Comparison of ENCODE assay signal across 8 mouse cellular contexts in genomic region chr9:72530237-72530636, GRCm38 (mm10). TPM values are rescaled to one million over a fixed set of nuclear protein-coding genes. Genes with fewer than 3 reads are reported as not detected.
DNase-seq lines count a peak whose midpoint lies in the region; ATAC-seq lines count a peak whose summit lies in the region.

No protein-coding gene starts in this region.

- no peaks in the 10 kb centered on the region for H3K36me3 ChIP-seq in embryonic facial prominence, embryonic 14.5 days (ENCODE audit: control insufficient read depth, insufficient read depth, low read length)
- H3K36me3 ChIP-seq in liver, embryonic 12.5 days: no peaks in the 10 kb centered on the region
- H3K36me3 ChIP-seq in stomach, embryonic 15.5 days: no peaks in the 10 kb centered on the region

- H3K27ac ChIP-seq in embryonic facial prominence, embryonic 14.5 days (replicated peaks; ENCODE audit: low read depth, low read length): peak overlapping the region; percentile 99
- H3K27ac ChIP-seq in liver, embryonic 12.5 days: 0 out of 2 replicates have a peak overlapping the region, but pooled peaks have one; percentile 10
- peak overlapping the region; percentile 99; the same call in 1 of the 2 replicates for H3K27ac ChIP-seq in stomach, embryonic 15.5 days

- WGBS in embryonic facial prominence, embryonic 14.5 days: under 1% methylated on average over 12 of the region's 12 CpGs
- 1% methylated on average over 12 of the region's 12 CpGs for WGBS in liver, embryonic 12.5 days (ENCODE audit: insufficient replicate concordance)
- 1% methylated on average over 12 of the region's 12 CpGs for WGBS in stomach, embryonic 15.5 days

- H3K4me3 ChIP-seq in embryonic facial prominence, embryonic 14.5 days (ENCODE audit: low read depth, low read length): no peak overlapping the region
- H3K4me3 ChIP-seq in liver, embryonic 12.5 days: no peak overlapping the region
- H3K4me3 ChIP-seq in stomach, embryonic 15.5 days (replicated peaks): no peak overlapping the region

- H3K9ac ChIP-seq in embryonic facial prominence, embryonic 14.5 days (ENCODE audit: low read depth, low read length): no peak overlapping the region
- H3K9ac ChIP-seq in liver, embryonic 12.5 days: no peak overlapping the region
- no peak overlapping the region for H3K9ac ChIP-seq in stomach, embryonic 15.5 days

- peaks cover 15% of the 10 kb centered on the region for H3K4me1 ChIP-seq in embryonic facial prominence, embryonic 14.5 days (ENCODE audit: control insufficient read depth, insufficient read depth, low read length)
- H3K4me1 ChIP-seq in liver, embryonic 12.5 days: peaks cover 34% of the 10 kb centered on the region
- peaks cover 14% of the 10 kb centered on the region for H3K4me1 ChIP-seq in stomach, embryonic 15.5 days

- DNase-seq in CD4-positive helper T cell, adult 2 months (ENCODE audit: low read depth, low spot score): peak; percentile 95
- peak; percentile 60 to 79 for DNase-seq in adrenal gland, postnatal 4 days (ENCODE audit: low spot score in 2 of 2)
- DNase-seq in embryonic facial prominence, embryonic 14.5 days (ENCODE audit: low spot score): peak; percentile 95
- DNase-seq in heart, adult 9 months (ENCODE audit: low spot score in 2 of 2): peak; percentile 69 to 82
- DNase-seq in kidney, postnatal 14 days: peak; percentile 90
- DNase-seq in natural killer cell, adult 2 months (ENCODE audit: low spot score in 2 of 2): peak; percentile 89 to 92

- H3K27me3 ChIP-seq in embryonic facial prominence, embryonic 14.5 days (replicated peaks; ENCODE audit: control insufficient read depth, insufficient read depth, low read length): no peaks in the 10 kb centered on the region
- no peaks in the 10 kb centered on the region for H3K27me3 ChIP-seq in liver, embryonic 12.5 days (replicated peaks)
- H3K27me3 ChIP-seq in stomach, embryonic 15.5 days (replicated peaks): no peaks in the 10 kb centered on the region

- no peak for ATAC-seq in embryonic facial prominence, embryonic 14.5 days (ENCODE audit: low read depth)
- peak; percentile 43 for ATAC-seq in liver, embryonic 12.5 days
- no peak for ATAC-seq in stomach, embryonic 15.5 days (ENCODE audit: insufficient read depth, low FRiP score, low read depth)

- H3K4me2 ChIP-seq in embryonic facial prominence, embryonic 14.5 days (ENCODE audit: low read depth, low read length): peak overlapping the region; percentile 76; the same call in 1 of the 2 replicates
- peak overlapping the region; percentile 96 for H3K4me2 ChIP-seq in liver, embryonic 12.5 days
- H3K4me2 ChIP-seq in stomach, embryonic 15.5 days: no peak overlapping the region

- no peaks in the 10 kb centered on the region for H3K9me3 ChIP-seq in embryonic facial prominence, embryonic 14.5 days (ENCODE audit: control insufficient read depth, low read length)
- H3K9me3 ChIP-seq in liver, embryonic 12.5 days (replicated peaks): no peaks in the 10 kb centered on the region
- H3K9me3 ChIP-seq in stomach, embryonic 15.5 days: no peaks in the 10 kb centered on the region

RNA-seq across cellular contexts. Expression of gene Rfx7, which starts 1.8 kb away (rescaled TPM):
- total RNA-seq in adrenal gland, postnatal 4 days (2021): 10 to 100 TPM; 37.1 to 38.0 TPM
- 12.6 and 13.9 TPM in 2 replicates for polyA plus RNA-seq in embryonic facial prominence, embryonic 14.5 days (2014; fragmentation: Nextera tagmentation; extraction: Ambion mirVana)
- 5.7 and 7.0 TPM in 2 replicates for polyA plus RNA-seq in liver, embryonic 12.5 days (2016; fragmentation: Nextera tagmentation; extraction: Ambion mirVana)
- polyA plus RNA-seq in stomach, embryonic 15.5 days (2015; fragmentation: Nextera tagmentation; extraction: Ambion mirVana): 10.3 and 10.6 TPM in 2 replicates

RNA-seq across cellular contexts. Expression of gene Tex9, which starts 38.2 kb away (rescaled TPM):
- total RNA-seq in adrenal gland, postnatal 4 days (2021): 10 to 100 TPM; 18.2 to 18.5 TPM
- polyA plus RNA-seq in embryonic facial prominence, embryonic 14.5 days (2014; fragmentation: Nextera tagmentation; extraction: Ambion mirVana): 22.1 and 24.6 TPM in 2 replicates
- polyA plus RNA-seq in liver, embryonic 12.5 days (2016; fragmentation: Nextera tagmentation; extraction: Ambion mirVana): 9.1 and 11.4 TPM in 2 replicates
- 23.3 and 25.0 TPM in 2 replicates for polyA plus RNA-seq in stomach, embryonic 15.5 days (2015; fragmentation: Nextera tagmentation; extraction: Ambion mirVana)

Comparison
In these comparisons a context has a peak if more than half of its experiments do, and no peak if none do; other contexts are left out.
1. H3K27ac ChIP-seq: peak in every context shown above with its lines; median percentile 99 in embryonic facial prominence, embryonic 14.5 days; 99 in stomach, embryonic 15.5 days; 10 in liver, embryonic 12.5 days.